Mouse (Mus musculus) heart, adult 2 months (tissue): ENCODE results near the gene Lhx4.

Experiments used
- CTCF ChIP-seq: fragments of 200-600 bp; IDR thresholded peaks from 2 replicates; pipeline ENCODE4 v1.8.1; 2022; ENCODE audit warnings: antibody characterized with exemption, mild to moderate bottlenecking, moderate library complexity
- EP300 ChIP-seq: fragments of 200-500 bp; IDR thresholded peaks from 2 replicates; pipeline ENCODE4 v1.6.1; 2011; ENCODE audit warnings: low read depth, low read length, control low read depth; ENCODE audit not compliant: insufficient read depth
- POLR2A ChIP-seq: fragments of 200-500 bp; IDR thresholded peaks from 2 replicates; pipeline ENCODE4 v1.6.1; 2011; ENCODE audit warnings: mild to moderate bottlenecking, low read depth, low read length, control low read depth; ENCODE audit not compliant: insufficient read depth

DNA sequence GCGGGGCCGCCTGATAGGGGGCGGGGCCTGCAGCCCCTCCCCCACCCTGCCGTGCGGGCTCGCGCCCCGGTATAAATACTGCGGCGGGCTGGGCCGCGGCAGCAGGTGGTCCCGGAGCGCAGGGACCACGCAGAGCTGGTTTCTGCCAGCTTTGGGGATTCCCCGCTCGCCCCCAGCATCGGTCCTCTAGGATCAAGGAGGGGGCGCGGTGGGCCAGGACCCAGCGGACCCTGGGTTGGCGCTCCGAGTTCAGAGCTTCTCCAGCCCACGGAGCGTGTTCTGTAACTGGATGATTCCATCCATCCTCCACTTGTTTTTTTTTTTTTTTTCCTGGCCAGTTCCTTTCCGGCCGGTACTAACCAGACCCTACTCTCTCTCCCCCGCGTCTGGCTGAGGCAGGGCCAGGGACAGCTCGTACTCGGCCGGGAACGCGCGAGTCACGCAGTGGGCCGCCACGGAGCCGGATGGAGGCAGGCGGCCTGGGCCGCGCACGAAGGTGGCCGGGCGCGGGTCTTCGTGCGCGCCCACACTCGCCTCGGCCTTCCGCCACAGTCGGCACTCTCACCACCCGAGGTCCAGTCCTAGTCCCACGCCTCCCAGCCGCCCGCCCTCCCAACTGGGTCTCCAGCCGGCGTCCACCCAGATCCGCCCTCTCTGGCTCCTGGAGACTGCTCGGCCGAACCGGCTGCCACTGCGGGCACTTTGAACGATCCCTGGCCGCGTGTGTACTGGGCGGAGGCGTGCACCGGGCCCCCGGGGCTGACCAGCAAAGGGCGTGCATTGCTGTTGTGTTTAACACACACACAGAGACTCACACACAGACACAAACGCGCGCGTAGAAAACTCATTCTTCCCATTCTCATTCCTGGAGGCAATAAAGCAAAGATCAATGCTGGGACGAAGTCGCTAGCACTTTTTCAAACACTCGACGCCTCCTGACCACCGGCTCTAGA is 8.8 kb downstream of the Lhx4 start:
- TF ChIP-seq EP300: no peak
- TF ChIP-seq POLR2A: no peak
- no peak for TF ChIP-seq CTCF
